Mouse (Mus musculus) heart, adult 2 months (tissue): Measurements from ENCODE around the gene Rcl1.

ENCODE experiments used
- CTCF ChIP-seq: fragments of 200-600 bp; IDR thresholded peaks from 2 replicates; pipeline ENCODE4 v1.8.1; 2022; ENCODE audit warnings: antibody characterized with exemption, mild to moderate bottlenecking, moderate library complexity
- EP300 ChIP-seq: fragments of 200-500 bp; IDR thresholded peaks from 2 replicates; pipeline ENCODE4 v1.6.1; 2011; ENCODE audit warnings: low read depth, low read length, control low read depth; ENCODE audit not compliant: insufficient read depth
- POLR2A ChIP-seq: fragments of 200-500 bp; IDR thresholded peaks from 2 replicates; pipeline ENCODE4 v1.6.1; 2011; ENCODE audit warnings: mild to moderate bottlenecking, low read depth, low read length, control low read depth; ENCODE audit not compliant: insufficient read depth

GRCm38 (mm10) chr19:29158486-29158885 is 57.3 kb downstream of the Rcl1 start:
- no peak for TF ChIP-seq CTCF
- no peak for TF ChIP-seq EP300
- TF ChIP-seq POLR2A, result no peak
